Mouse (Mus musculus) E14TG2a.4 (cell line): ENCODE data around the gene Tssc4.

ENCODE experiments used
- H3K27me3 ChIP-seq: 2 replicates; pipeline ENCODE4 v1.6.1; 2014; ENCODE audit warnings: low read length, control low read depth; ENCODE audit not compliant: insufficient read depth
- H3K36me3 ChIP-seq: 2 replicates; pipeline ENCODE4 v1.6.1; 2014; ENCODE audit warnings: low read length, control low read depth; ENCODE audit not compliant: insufficient read depth
- H3K4me1 ChIP-seq: replicated peaks from 2 replicates; pipeline ENCODE4 v1.6.1; 2014; ENCODE audit warnings: low read depth, low read length, control low read depth
- H3K4me3 ChIP-seq: replicated peaks from 2 replicates; pipeline ENCODE4 v1.5.1; 2014; ENCODE audit warnings: mild to moderate bottlenecking, low read length
- H3K9me3 ChIP-seq: 2 replicates; pipeline ENCODE4 v1.6.1; 2014; ENCODE audit warnings: low read length, control low read depth
- CTCF ChIP-seq: conservative IDR thresholded peaks from 2 replicates; pipeline ENCODE4 v1.5.1; 2014; ENCODE audit warnings: low read length
- NANOG ChIP-seq: IDR thresholded peaks from 2 replicates; pipeline ENCODE4 v1.6.1; 2014; ENCODE audit warnings: borderline replicate concordance, low read length, mixed read lengths
- POU5F1 ChIP-seq: IDR thresholded peaks from 2 replicates; pipeline ENCODE4 v1.6.1; 2014; ENCODE audit warnings: low read length, borderline replicate concordance

Tssc4 gene

GRCm38 (mm10) chr7:143068882-143069591, at the start of gene Tssc4:
TSS of gene Tssc4 (plus strand) at chr7:143069249.
- H3K36me3 ChIP-seq = peaks cover 66% of the 10 kb centered on the region
- no peaks in the 10 kb centered on the region for H3K27me3 ChIP-seq
- TF ChIP-seq CTCF (no peak), NANOG (no peak), POU5F1 (no peak)
- H3K4me3 ChIP-seq = peak within 1 kb of the TSS; percentile 96
- H3K4me1 ChIP-seq = peaks cover 66% of the 10 kb centered on the region
- no peaks in the 10 kb centered on the region for H3K9me3 ChIP-seq

DNA sequence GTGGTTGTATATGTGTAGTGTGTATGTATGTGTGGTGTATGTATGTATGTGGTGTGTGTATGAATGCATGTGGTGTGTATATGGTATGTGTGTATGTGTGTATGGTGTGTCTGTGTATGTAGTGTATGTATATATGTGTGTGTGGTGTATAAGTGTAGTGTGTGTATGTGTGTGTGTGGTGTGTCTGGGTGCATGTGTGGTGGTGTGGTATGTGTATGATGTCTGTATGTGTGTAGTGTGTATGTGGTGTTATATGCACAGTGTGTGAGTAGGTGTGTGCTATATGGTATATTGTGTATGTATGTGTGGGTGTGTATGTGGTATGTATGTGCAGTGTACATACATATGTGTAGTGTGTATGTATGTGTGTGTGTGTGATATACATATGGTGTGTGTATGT, 49.0 kb upstream of the Tssc4 start:
- Histone ChIP-seq H3K4me3 (no peak overlapping the region), H3K4me1 (peaks cover 32% of the 10 kb centered on the region), H3K36me3 (no peaks in the 10 kb centered on the region), H3K27me3 (no peaks in the 10 kb centered on the region; the same call in 1 of the 2 replicates), H3K9me3 (peaks cover 14% of the 10 kb centered on the region; the same call in 1 of the 2 replicates)
- no peak for TF ChIP-seq NANOG
- TF ChIP-seq POU5F1 = no peak
- TF ChIP-seq CTCF = no peak

DNA sequence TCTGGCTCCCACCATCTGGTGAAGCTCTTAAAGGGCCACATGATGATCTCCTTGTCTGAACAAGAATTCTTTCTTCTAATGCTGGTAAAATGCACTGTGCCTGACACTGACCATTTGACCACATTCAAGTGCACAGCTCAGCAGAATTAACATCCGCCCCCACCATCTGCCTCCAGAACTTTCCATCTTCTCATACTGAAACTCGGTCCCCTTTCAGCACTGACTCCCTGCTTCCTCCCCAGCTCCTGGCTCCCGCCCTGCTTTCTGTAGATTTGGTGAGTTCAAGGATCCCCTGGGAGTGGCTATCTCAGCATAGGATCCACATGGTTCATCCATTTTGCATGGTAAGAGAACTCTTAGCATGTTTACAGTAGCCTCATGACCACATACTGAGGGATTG, 48.3 kb upstream of the Tssc4 start:
- Histone ChIP-seq H3K27me3 (no peaks in the 10 kb centered on the region; the same call in 1 of the 2 replicates), H3K36me3 (no peaks in the 10 kb centered on the region), H3K4me3 (no peak overlapping the region), H3K4me1 (peaks cover 25% of the 10 kb centered on the region), H3K9me3 (peaks cover 14% of the 10 kb centered on the region; the same call in 1 of the 2 replicates)
- no peak for TF ChIP-seq POU5F1
- no peak for TF ChIP-seq NANOG
- no peak for TF ChIP-seq CTCF

DNA sequence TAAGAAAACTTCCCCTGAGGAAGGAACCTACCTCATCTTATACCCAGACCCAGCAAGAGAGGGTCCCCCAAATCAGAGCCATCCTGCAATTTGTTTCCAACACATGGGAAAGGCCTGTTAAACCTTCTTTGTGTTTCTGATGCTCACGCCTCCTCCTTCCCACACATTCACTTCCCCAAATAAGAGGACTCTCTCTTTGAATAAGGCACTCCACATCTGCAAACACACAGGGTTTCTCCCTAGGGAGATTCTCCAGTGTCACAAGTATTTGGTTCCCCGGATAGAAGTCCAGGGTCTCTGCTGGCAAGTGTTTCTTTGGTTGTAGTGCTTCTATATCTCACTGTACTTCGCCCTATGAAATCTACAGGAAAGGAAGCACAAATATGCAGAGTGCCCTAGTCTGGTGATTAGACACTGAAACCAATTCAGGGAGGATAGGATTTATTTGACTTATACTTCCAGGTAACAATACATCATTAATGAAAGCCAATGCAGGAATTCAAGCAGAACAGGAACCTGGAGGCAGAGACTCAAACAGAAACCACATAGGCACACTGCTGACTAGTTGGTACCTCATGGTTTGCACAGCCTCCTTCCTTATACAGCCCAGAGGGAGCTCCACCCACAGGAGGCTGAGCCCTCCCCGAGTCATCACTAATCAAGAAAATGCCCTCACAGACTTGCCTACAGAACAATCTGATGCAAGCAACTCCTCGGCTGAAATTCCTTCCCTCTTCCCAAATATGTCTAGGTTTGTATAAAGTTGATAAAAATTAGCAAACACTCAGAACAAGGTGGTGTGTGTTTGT, 47.5 kb upstream of the Tssc4 start:
- H3K4me3 ChIP-seq = no peak overlapping the region
- 0 out of 2 replicates have a peak, but pooled peaks cover 7% of the 10 kb centered on the region for H3K9me3 ChIP-seq
- H3K4me1 ChIP-seq = peaks cover 18% of the 10 kb centered on the region
- no peaks in the 10 kb centered on the region; the same call in 1 of the 2 replicates for H3K27me3 ChIP-seq
- H3K36me3 ChIP-seq = no peaks in the 10 kb centered on the region
- TF ChIP-seq POU5F1 (no peak), CTCF (no peak)

DNA sequence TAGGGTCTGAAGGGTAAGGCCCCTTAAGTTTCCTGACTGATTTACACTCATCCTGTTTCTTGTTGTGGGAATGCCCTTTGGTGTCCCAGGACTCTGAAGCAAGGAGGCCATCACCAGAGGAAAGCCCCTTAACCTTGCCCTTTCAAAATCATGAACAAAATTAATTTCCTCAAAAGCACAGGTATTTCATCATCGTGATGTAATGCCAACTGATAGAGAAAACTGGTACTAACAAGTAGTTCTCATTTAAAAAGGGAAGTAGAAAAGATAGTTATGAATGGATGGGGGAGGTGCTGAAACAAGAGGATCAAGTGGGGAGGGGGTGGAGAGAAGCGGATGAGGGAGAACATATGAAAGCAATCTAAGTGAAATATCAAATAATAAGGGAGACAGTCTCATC, 45.5 kb upstream of the Tssc4 start:
- H3K36me3 ChIP-seq = no peaks in the 10 kb centered on the region
- TF ChIP-seq NANOG = no peak

GRCm38 (mm10) chr7:143024293-143024692, 44.8 kb upstream of the Tssc4 start:
- H3K4me1 ChIP-seq = peaks cover 9% of the 10 kb centered on the region; the same call in 1 of the 2 replicates
- TF ChIP-seq CTCF (no peak), POU5F1 (no peak), NANOG (no peak)
- no peaks in the 10 kb centered on the region for H3K36me3 ChIP-seq
- H3K4me3 ChIP-seq = no peak overlapping the region
- H3K9me3 ChIP-seq = no peaks in the 10 kb centered on the region
- no peaks in the 10 kb centered on the region; the same call in 1 of the 2 replicates for H3K27me3 ChIP-seq

More for the DNA sequence above, 45.5 kb upstream of the Tssc4 start:
- Histone ChIP-seq H3K27me3 (no peaks in the 10 kb centered on the region; the same call in 1 of the 2 replicates), H3K9me3 (no peaks in the 10 kb centered on the region), H3K4me1 (peaks cover 9% of the 10 kb centered on the region; the same call in 1 of the 2 replicates), H3K4me3 (no peak overlapping the region)

DNA sequence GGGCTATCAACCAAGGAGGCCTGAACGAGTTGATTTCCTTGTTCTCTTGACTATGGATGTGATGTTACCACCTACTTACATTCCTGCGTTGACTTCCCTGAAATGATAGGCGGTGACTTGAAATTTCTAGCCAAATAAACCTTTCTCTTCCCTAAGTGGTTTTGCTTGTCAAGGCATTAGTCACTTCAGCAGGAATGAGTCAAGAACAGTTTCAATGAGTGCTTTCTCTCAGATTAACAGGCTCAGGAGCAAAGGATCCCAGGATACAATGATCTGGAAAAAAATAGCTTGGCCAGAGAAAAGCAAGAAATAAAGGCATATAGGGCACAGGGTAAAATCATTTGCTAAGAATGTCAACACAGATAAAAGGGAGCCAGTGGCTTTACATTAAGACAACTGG, 43.6 kb upstream of the Tssc4 start:
- H3K4me3 ChIP-seq = no peak overlapping the region
- no peaks in the 10 kb centered on the region; the same call in 1 of the 2 replicates for H3K27me3 ChIP-seq
- TF ChIP-seq POU5F1 = no peak
- TF ChIP-seq NANOG = no peak
- no peak for TF ChIP-seq CTCF

GRCm38 (mm10) chr7:143027196-143027595, 41.9 kb upstream of the Tssc4 start:
- Histone ChIP-seq H3K4me3 (no peak overlapping the region), H3K27me3 (no peaks in the 10 kb centered on the region), H3K4me1 (no peaks in the 10 kb centered on the region), H3K9me3 (no peaks in the 10 kb centered on the region), H3K36me3 (no peaks in the 10 kb centered on the region)
- no peak for TF ChIP-seq NANOG

More for the DNA sequence above, 43.6 kb upstream of the Tssc4 start:
- H3K36me3 ChIP-seq = no peaks in the 10 kb centered on the region
- H3K4me1 ChIP-seq = peaks cover 9% of the 10 kb centered on the region; the same call in 1 of the 2 replicates
- H3K9me3 ChIP-seq = no peaks in the 10 kb centered on the region
